Mouse (Mus musculus): Measurements from ENCODE around the gene Palld.

Palld gene

DNA sequence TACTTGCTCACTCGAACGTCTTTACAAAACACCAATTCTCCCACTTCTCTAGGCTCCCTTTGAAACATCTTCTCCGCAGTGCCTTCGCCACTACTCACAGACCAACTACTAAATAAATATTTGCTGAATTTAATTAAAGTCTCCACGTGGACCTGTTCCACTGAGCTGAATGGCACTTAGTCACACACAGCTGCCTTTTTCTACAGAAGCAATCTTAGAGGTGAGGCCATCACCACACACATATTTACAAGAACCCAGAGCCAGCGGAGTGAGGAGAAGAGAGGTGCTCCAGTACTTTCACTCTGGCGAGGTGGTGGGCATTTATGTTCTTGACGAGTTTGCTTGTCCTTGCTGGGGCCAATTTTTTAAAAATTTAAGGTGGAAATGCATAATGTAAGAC is 346.3 kb downstream of the Palld start:
- DNase-seq (ENCODE audit: low spot score in 2 of 2), result no peak

- DNase-seq (ENCODE audit: low spot score in 2 of 2), result no peak
Measured at GRCm38 (mm10) chr8:61555343-61555742, 347.1 kb downstream of the Palld start.

DNA sequence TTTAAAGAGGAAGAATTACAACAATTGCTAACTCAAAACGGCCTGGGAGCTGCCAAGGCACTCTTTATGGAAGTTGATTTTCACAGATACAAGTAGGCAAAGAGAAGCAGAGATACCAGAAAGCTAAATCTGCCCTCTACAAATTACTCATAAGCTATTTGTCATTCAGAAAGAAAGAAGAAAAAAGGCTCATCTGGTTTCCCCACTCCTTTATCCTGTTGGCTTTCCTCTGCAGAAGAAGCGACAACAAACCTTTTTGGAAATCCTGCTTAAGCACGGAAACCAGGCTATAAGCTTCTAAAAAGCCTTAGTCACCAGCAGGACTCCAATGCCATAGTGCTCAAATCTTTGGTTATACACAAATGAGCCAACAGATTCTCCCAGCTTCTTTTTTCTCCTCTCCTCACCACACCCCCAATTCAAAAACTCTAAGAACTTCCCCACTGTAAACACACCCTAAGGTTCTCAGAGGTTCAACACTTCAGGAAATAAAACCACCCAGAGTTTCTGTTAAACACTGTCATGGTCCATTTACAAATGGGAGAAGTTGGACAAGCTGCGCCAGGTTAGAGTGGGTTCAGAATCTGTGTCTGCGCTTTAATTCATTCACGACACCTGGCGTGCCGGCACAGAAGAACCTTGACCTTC is 349.6 kb downstream of the Palld start:
- no peak for DNase-seq (ENCODE audit: low spot score in 2 of 2)

DNA sequence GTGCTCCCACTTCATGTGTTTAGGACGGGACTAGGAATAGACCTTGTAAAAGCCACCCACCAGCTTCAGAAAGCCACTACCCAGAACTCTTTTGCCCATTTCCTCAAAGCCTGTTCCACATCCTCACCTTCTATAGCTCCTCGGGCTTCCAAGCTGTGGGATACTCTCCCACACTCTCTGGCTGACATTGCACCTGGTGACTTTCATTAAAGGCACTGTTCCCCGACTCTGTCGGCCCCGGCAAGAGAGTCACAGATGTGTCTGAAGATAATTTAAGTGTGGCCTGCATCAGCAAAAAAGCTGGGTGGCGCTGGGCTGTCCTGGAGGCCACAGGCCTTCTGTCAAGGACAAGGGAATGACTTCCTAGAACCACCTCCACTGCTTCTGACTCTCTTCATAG is 350.3 kb downstream of the Palld start:
- no peak for DNase-seq (ENCODE audit: low spot score in 2 of 2)

- no peak for DNase-seq (ENCODE audit: low spot score in 2 of 2)
Measured at GRCm38 (mm10) chr8:61550006-61550748, 352.3 kb downstream of the Palld start.

- DNase-seq (ENCODE audit: low spot score in 2 of 2), result no peak
Measured at GRCm38 (mm10) chr8:61549585-61549984, 352.9 kb downstream of the Palld start.

DNA sequence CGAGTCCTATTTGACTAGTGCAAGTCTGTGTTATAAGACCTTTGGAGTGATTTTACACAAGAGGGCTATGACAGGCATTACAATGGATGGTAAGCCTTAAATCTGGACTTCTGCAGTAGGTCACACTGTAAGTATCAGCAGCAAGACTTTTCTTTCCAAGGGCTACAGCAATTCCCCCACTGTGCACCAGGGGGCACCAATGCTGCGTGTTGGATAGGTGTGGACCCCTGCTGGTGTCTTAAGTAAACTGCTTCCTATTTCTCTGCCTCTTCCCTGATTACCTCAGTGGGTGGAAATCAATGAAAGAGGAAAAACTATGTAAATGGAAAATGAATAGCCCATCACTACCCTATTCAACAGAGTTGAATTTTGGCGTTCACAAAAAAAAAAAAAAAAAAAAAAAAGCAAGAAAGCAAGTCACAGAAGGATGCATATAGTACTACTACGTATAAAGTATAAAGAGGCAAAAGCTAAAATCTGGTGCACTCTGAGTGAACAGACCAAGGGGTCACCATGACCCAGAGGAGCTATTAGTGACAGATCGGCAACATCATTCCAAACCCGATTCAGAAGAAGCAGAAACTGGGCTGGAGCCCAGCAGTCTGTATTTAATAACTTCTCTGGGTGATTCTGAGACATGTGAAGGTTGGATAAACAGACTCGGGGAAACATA is 362.5 kb downstream of the Palld start:
- DNase-seq (ENCODE audit: low spot score in 2 of 2), result peak; percentile 85 to 90

DNA sequence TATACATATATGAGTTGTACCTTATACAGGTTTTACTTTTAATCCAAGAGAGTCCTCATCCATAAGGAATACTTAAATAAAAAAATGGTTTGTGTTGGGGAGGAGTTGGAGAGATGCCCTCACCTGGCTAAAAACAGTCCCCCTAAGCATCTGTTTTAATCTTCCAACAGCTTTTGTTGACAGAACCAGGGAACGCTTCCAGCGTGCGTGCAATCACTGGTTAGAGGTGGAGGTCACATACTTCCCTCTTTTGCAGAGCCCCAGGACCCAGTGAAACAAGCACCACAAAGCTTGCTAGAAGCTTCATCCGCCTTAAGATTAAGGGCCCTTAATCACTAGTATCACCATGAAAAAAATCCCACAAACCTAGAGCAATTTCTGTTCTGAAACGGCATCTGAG is 365.0 kb downstream of the Palld start:
- no peak for DNase-seq (ENCODE audit: low spot score in 2 of 2)

DNA sequence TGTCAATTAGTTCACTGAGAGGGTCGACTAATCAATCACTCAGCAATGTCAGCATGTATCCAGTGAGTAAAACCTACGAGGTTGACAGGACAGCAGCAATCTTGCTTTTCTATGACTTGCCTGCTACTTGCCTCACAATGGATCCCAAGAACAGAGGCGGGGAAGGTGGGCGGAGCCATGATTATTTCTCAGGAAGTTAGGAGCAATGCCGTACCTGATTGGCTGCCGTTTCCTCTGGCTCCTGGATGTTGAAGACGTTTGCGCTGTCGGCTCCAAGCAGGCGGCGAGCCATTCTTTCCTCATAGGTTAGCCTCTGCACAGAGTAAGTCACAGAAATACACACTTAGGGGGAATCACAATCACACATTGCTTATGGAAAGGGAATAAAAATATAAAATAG is 367.0 kb downstream of the Palld start:
- DNase-seq (ENCODE audit: low spot score in 2 of 2), result no peak

DNA sequence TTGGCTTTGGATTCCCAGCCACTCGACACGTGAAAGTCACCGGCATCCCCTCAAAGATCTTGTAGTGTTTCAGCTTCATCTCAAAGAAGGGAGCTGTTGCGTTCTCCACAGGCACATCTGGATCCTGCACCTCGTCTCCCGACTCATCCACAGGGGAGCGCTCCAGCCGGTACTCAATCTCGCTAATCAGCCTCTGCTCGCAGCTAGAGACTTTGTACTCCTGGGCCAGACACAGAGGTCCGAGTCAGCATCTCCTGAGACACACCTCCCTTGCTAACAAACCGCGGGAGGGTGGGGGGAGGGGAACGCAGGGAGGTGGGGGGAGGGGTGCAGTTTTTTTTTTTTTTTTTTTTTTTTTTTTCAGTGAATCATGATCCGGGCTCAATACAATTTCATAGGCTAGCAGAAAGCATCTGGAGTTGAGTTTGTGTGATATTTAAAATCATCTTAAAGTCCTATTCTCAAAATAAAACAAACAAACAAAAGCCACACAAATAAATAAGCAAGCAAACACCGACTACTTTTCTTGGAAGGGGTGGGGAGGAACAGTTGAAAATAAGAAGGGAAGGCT is 369.0 kb downstream of the Palld start:
- DNase-seq (ENCODE audit: low spot score in 2 of 2), result no peak

DNA sequence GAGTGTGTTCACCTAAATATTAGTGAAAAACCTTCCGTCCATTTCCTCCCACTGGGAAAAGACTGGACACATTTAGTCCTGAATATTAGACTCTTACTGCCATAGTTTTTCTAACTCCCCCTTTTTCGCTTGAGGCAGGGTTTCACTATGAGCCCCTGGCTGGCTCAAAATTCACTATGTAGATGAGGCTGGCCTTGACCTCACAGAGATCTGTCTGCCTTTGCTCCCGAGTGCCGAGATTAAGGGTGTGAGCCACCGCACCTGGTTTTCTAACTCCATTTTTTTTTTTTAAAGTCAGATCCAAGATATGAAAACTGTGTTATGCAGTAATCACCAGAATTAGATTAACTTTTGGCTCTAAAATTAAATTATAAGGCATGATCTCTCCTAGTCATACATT is 369.7 kb downstream of the Palld start:
- DNase-seq (ENCODE audit: low spot score in 2 of 2), result no peak

DNA sequence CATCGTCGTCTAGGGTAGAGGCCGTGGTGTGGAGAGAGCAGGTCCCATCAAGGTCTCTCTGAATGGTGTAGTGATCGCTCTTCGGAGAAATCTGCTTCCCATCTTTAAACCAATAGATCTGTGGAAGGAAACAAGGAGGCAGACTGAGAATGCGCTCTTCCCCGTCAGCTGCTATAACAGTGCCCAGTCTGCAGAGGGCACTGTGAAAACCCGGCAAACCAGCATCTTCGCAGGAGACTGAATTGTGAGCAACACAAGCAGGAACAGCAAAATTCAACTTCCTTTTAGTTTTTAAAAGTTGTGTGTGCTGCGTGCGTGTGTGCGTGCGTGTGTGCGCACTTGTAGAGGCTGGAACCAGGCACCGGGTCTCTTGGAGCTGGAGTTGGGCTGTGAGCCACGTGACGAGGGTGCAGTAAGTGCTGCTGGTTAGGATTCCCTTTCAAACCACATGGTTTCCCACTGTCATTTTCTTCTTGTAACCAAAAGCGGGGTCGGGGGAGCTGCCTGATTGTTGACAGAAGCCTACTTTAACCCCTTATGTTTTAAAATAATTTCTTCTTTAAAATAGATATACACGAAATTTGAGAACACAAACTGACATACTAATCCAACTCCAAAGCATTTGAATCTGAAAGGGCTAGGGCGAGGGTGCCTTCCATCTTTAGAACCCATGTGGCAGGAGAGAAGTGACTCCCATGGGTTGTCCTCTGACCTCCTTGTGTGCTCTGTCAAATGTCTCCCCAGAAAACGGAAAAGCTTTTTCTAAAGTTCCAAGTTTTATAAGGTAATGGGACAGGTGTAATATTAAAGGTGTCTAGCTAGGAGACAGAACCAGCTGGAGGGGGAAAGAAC is 370.3 kb downstream of the Palld start:
- DNase-seq (ENCODE audit: low spot score in 2 of 2), result no peak

GRCm38 (mm10) chr8:61528642-61529041 is 373.8 kb downstream of the Palld start:
- no peak for DNase-seq (ENCODE audit: low spot score in 2 of 2)

DNA sequence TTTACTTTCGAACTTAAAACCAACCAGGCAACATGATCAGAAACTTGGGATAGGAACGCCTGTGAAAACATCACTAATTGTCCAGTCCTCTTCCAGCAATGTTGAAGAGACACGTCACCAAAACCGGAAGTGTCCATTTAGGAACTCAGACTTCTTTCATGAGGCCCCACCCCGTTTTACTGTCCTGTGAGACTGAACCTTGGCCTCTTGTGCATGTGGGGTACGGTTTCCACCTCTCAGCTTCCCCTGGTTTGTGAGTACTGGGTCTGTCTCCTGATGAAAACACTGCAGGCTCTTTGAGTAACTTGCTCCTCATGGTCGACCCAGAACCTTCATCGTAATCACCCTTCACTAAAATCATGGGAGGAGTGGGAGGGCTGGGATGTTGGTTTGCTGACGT is 374.3 kb downstream of the Palld start:
- DNase-seq (ENCODE audit: low spot score in 2 of 2), result no peak

GRCm38 (mm10) chr8:61527037-61527436 is 375.5 kb downstream of the Palld start:
- DNase-seq (ENCODE audit: low spot score in 2 of 2), result peak in 1 of 2 experiments; percentile 39

GRCm38 (mm10) chr8:61522132-61522531 is 380.4 kb downstream of the Palld start:
- DNase-seq (ENCODE audit: low spot score in 2 of 2), result peak; percentile 59 to 69

- no peak for DNase-seq (ENCODE audit: low spot score in 2 of 2)
Measured at GRCm38 (mm10) chr8:61517502-61518185, 384.8 kb downstream of the Palld start.

- DNase-seq (ENCODE audit: low spot score in 2 of 2), result no peak
Measured at GRCm38 (mm10) chr8:61516745-61517501, 385.6 kb downstream of the Palld start.

DNA sequence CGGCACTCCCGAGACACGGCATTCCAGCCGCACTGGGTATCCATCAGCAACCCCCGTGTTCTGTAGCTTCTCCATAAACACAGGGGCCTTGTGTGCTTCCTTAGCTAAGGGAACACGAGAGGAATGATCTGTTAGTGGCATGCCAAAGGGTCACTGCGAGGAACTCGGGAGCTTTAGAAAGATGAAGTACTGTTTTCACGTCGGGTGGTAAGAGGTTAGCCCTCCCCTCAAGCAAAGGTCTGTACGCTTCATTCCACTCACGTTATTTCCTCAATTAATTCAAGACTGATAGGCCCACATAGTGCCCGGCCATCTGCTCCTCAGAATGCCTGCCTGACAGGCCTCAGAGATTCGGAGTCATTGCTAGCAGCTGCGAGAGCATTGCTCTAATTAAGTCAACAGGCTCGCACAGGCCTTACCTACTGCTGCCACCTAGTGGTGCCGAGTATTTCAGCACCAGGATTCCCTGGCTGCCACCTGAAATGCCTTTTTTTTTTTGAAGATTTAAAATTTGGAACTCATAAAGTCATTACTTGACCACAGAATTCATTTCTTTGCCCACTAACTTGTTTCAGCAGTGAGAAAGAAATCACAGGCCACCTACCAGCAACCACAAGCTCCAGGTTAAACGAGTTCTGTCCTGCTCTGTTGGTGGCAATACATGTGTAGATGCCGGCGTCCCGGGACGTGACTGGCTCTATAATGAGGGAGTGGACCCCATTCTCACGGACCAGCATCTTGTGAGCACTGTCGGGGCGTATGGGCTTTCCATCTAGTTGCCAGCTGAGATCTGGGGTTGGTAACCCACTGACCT is 386.4 kb downstream of the Palld start:
- DNase-seq (ENCODE audit: low spot score in 2 of 2), result peak; percentile 92 to 93

All from right cerebral cortex, postnatal 10 days (tissue).